Mouse (Mus musculus): ENCODE data around the gene Rmdn2. TPM values are rescaled to one million over a fixed set of nuclear protein-coding genes. Genes with fewer than 3 reads are reported as not detected.

Gene Rmdn2
- polyA plus RNA-seq, 1 experiment from 2014 or later: 7.0 TPM

DNA sequence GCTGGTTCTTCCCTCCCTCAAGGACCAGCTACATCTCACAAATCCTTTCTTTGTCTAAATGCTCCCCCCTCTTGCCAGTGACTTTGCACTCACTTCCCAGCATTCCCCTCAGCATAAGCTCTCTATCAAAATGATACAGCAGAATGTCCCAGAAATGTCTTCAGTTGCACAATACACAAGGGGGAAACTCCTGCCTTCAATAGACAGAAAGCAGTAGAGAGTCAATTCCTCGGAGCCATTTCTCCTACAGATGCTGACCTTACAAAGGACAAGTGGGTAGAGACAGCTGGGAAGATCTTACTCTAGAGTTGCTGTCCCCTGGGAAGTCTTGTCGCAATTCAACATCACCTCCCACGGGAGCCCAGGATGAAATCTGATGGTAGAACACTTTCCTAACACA lies 125.9 kb downstream of the Rmdn2 start:
- Histone ChIP-seq H3K36me3 (replicated peaks) (no peaks in the 10 kb centered on the region), H3K27me3 (replicated peaks; ENCODE audit: low read depth, poor library complexity, severe bottlenecking) (peaks cover 16% of the 10 kb centered on the region; the same call in 1 of the 2 replicates), H3K9me3 (no peaks in the 10 kb centered on the region), H3K4me1 (peaks cover 44% of the 10 kb centered on the region), H3K4me3 (no peak overlapping the region), H3K27ac (replicated peaks) (0 out of 2 replicates have a peak overlapping the region, but pooled peaks have one; percentile 12)
- DNase-seq (ENCODE audit: low spot score): no peak
- whole genome bisulfite sequencing: 69% methylated on average over 3 of the region's 3 CpGs

DNA sequence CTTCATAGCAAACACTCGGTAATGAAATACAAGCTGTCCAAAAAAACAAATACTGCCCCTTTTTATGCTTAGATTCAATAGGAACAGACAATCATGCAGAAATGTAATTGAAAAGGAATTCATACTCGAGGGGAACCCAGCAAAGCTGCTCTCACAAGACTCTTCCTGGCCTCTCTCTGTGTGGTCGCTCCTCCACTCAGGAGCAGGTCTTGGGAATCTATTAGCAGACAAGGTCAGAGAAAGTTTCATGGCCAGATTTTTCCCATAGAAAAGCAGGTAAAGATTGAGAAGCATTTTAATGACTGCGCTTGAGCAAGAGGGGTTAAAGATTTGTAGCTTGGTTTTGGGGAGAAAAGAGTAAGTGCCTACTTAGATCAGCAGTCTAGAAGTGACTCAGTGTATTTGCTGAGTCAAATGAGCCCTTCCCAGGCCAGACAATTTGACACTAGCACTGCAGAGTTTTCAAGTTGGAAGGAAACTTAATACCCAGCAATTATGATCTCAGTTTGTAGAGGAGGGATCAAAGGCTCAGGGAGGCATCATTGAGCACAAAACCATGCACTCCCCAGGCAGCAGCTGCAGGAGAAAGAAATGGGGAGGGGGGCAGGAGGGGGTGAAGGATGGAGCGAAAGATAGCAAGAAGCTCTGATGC lies 127.3 kb downstream of the Rmdn2 start:
- peaks cover 18% of the 10 kb centered on the region for H3K27me3 ChIP-seq (replicated peaks; ENCODE audit: low read depth, poor library complexity, severe bottlenecking)
- peak; percentile 59 for DNase-seq (ENCODE audit: low spot score)
- H3K4me1 ChIP-seq: peaks cover 34% of the 10 kb centered on the region
- 45% methylated on average over 5 of the region's 5 CpGs for whole genome bisulfite sequencing
- H3K27ac ChIP-seq (replicated peaks): peak overlapping the region; percentile 66; the same call in 1 of the 2 replicates
- H3K4me3 ChIP-seq: no peak overlapping the region
- no peaks in the 10 kb centered on the region for H3K36me3 ChIP-seq (replicated peaks)
- no peaks in the 10 kb centered on the region for H3K9me3 ChIP-seq

DNA sequence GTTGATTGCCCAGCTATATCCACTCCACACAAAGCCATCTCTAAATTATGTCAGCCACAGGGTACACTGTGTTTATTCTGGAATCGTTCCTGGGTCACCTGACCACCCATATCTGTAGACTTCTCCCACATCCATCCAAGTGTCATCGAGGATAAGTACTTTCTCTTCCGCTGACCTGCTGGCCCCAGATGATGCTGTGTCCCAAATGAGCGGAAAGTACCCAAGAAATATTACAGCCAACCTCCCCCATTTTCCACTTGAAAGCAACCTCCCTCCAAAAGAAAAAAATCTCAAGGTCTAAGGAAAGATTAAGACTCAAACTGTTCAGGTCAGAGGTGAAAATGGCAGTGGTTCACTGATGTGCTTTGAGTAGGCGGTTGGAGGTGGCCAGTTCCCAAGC lies 131.0 kb downstream of the Rmdn2 start:
- DNase-seq (ENCODE audit: low spot score): no peak
- no peaks in the 10 kb centered on the region for H3K36me3 ChIP-seq (replicated peaks)
- peaks cover 53% of the 10 kb centered on the region for H3K4me1 ChIP-seq
- no peak overlapping the region for H3K4me3 ChIP-seq
- H3K9me3 ChIP-seq: peaks cover 2% of the 10 kb centered on the region; the same call in 1 of the 2 replicates
- H3K27ac ChIP-seq (replicated peaks): no peak overlapping the region
- peaks cover 24% of the 10 kb centered on the region for H3K27me3 ChIP-seq (replicated peaks; ENCODE audit: low read depth, poor library complexity, severe bottlenecking)
- 64% methylated on average over 5 of the region's 5 CpGs for WGBS

Other genes starting within 250 kb of the Rmdn2 start
- gene Cyp1b1, start 103.2 kb downstream of the Rmdn2 start, polyA plus RNA-seq (2016; fragmentation: Nextera tagmentation; extraction: Ambion mirVana): 4.0 and 6.1 TPM in 2 replicates